Mouse (Mus musculus) limb, embryonic 14.5 days (tissue): Measurements from ENCODE around the gene Dusp1. TPM values are rescaled to one million over a fixed set of nuclear protein-coding genes. Genes with fewer than 3 reads are reported as not detected.

Source experiments
- ATAC-seq: fragments of 200-750 bp; cut with Nextera tagmentation; 2 replicates; pipeline ENCODE4 v1.8.0; 2017; ENCODE audit warnings: low read depth, moderate number of reproducible peaks, moderate TSS enrichment; ENCODE audit not compliant: low FRiP score
- DNase-seq: peaks from one replicate; pipeline ENCODE4 v3.0.0-alpha.2; 2015; ENCODE audit warnings: low spot score
- H3K27ac ChIP-seq: fragments of 300-500 bp; sonication (generic); replicated peaks from 2 replicates; pipeline ENCODE4 v1.5.1; 2014; ENCODE audit warnings: low read depth, mild to moderate bottlenecking, low read length, moderate library complexity, mixed read lengths
- H3K27me3 ChIP-seq: fragments of 300-500 bp; sonication (generic); 2 replicates; pipeline ENCODE4 v1.6.1; 2014; ENCODE audit warnings: low read length, mixed read lengths; ENCODE audit not compliant: control insufficient read depth, insufficient read depth
- H3K36me3 ChIP-seq: fragments of 300-500 bp; sonication (generic); 2 replicates; pipeline ENCODE4 v1.6.1; 2014; ENCODE audit warnings: mild to moderate bottlenecking, low read length, moderate library complexity, mixed read lengths; ENCODE audit not compliant: control insufficient read depth, insufficient read depth
- H3K4me1 ChIP-seq: fragments of 300-500 bp; sonication (generic); 2 replicates; pipeline ENCODE4 v1.6.1; 2014; ENCODE audit warnings: antibody characterized with exemption, low read length, mixed read lengths; ENCODE audit not compliant: control insufficient read depth, insufficient read depth
- H3K4me2 ChIP-seq: fragments of 300-500 bp; sonication (generic); replicated peaks from 2 replicates; pipeline ENCODE4 v1.6.1; 2014; ENCODE audit warnings: low read depth, mild to moderate bottlenecking, low read length, moderate library complexity; ENCODE audit not compliant: severe bottlenecking
- H3K4me3 ChIP-seq: fragments of 300-500 bp; sonication (generic); replicated peaks from 2 replicates; pipeline ENCODE4 v1.5.1; 2014; ENCODE audit warnings: low read length
- H3K9ac ChIP-seq: fragments of 300-500 bp; sonication (generic); 2 replicates; pipeline ENCODE4 v1.6.1; 2014; ENCODE audit warnings: mild to moderate bottlenecking, low read depth, low read length, moderate library complexity; ENCODE audit not compliant: severe bottlenecking
- H3K9me3 ChIP-seq: fragments of 300-500 bp; sonication (generic); 2 replicates; pipeline ENCODE4 v1.6.1; 2016; ENCODE audit warnings: low read length; ENCODE audit not compliant: control insufficient read depth
- POLR2A ChIP-seq: fragments of 200-500 bp; IDR thresholded peaks from 2 replicates; pipeline ENCODE4 v1.8.0; 2012; ENCODE audit warnings: inconsistent platforms, mild to moderate bottlenecking, moderate library complexity, borderline replicate concordance; ENCODE audit not compliant: insufficient read depth, insufficient read length; ENCODE audit errors: extremely low read depth
- WGBS: fragments of 180-500 bp; shearing (Covaris S2); extraction: QIAGEN DNeasy Blood & Tissue Kit; methylation state at CpG from one replicate; pipeline ENCODE4 v1.1.7; 2014; 5-methylcytosine and 5-hydroxymethylcytosine counted together
- polyA plus RNA-seq, 2 experiments: library from polyadenylated mRNA; depleted of rRNA in 1 of 2; stranded (reverse) in 1 of 2; unstranded in 1 of 2; fragments of >200 nt; fragmentation: Nextera tagmentation in 1 of 2; extraction: Ambion mirVana in 1 of 2; gene quantifications; 2 replicates each; pipeline versions ENCODE4 v1.2.1 to v1.2.3; 2012 to 2014

The Dusp1 gene
- polyA plus RNA-seq, 2 experiments: 27.7 to 29.6 TPM

DNA sequence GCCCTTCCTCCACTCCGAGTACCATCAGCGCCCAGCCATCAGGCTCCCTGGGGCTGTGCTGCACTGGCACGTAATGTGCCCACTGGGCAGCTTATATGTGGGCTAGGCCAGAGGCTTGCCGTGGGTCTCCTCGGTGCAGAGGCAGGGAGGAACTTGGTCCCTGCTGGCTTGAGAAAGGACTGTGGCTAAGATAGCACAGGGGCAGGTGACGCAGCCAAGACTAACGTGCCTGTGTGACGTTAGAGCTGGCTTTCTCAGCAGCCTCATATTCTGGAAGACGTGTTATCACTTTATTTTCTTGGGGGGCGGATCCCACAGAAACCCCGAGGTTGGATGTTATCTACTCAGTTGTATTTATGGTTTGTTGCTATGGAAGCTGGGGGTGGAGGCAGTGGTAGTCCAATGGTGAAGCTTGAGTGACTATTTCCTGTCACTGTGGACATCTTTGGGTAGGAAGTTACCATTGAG lies 8.8 kb upstream of the Dusp1 start:
- no peak for ATAC-seq
- 89% methylated on average over 11 of the region's 11 CpGs for WGBS

DNA sequence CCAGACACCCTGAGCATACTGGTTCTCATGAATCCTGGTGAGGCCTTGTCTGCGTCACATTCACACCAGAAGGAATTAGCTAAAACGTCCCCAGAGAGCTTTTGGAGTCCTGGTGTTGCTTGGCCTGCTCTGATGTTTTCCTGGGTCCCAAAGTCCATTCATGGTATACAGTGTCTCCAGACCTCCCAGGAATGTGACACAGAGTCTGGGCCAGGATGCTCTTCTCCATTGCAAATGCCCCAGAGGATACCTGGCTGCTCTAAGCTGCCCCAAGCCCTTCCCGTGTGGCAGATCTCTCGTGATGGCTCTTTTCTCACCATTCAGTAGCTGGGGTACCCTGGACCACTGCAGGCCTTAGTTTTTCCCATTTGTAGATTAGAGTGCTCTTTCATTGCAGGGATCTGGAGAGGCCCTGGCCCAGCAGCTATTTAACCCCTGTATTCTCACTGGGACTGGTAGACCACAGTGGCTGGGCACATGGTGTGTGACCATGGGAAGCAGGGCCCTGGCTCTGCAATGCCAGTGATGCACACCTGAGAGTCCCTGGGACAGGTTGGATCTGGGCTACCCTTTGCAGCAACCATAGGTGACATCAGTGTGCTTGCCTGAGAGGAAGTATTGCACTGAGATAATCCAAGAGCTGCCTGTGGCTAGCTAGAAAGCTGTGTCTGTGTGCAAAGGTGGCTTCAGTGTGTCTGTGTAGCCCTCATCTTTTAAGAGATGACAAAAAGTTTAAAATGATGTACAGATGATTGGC lies 7.8 kb upstream of the Dusp1 start:
- DNase-seq (no peak), ATAC-seq (no peak)
- 0 out of 2 replicates have a peak, but pooled peaks cover 4% of the 10 kb centered on the region for H3K9me3 ChIP-seq
- 0 out of 2 replicates have a peak, but pooled peaks cover 2% of the 10 kb centered on the region for H3K4me1 ChIP-seq
- no peak overlapping the region for H3K4me3 ChIP-seq
- WGBS: 85% methylated on average over 4 of the region's 4 CpGs
- peaks cover 57% of the 10 kb centered on the region for H3K36me3 ChIP-seq
- H3K9ac ChIP-seq: no peak overlapping the region
- no peaks in the 10 kb centered on the region for H3K27me3 ChIP-seq
- no peak overlapping the region for H3K27ac ChIP-seq
- H3K4me2 ChIP-seq: no peak overlapping the region
- no peak for TF ChIP-seq POLR2A

More for the DNA sequence above, 8.8 kb upstream of the Dusp1 start:
- Histone ChIP-seq H3K27me3 (no peaks in the 10 kb centered on the region), H3K36me3 (peaks cover 57% of the 10 kb centered on the region), H3K9ac (no peak overlapping the region), H3K4me2 (no peak overlapping the region), H3K9me3 (0 out of 2 replicates have a peak, but pooled peaks cover 4% of the 10 kb centered on the region), H3K4me1 (0 out of 2 replicates have a peak, but pooled peaks cover 3% of the 10 kb centered on the region), H3K27ac (no peak overlapping the region), H3K4me3 (no peak overlapping the region)
- DNase-seq: no peak
- TF ChIP-seq POLR2A: no peak

DNA sequence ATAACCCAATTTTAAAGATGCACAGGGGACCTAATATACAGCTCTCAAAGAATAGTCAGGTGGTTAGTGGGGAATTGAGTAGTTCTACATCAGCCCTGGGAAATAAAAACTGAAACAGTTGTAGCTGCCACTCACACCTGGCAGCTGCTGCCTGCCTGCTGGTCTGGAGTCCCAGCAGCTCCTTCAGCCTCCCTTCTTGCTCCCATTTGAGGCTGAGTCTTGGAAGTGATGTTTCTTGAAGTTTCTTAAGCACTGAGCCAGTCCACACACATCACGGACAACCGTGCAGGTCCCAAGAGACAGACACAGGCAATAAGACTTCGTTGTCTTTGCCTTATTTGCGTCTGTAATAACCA lies 5.9 kb upstream of the Dusp1 start:
- Histone ChIP-seq H3K4me2 (no peak overlapping the region), H3K36me3 (peaks cover 69% of the 10 kb centered on the region), H3K4me3 (no peak overlapping the region), H3K27me3 (no peaks in the 10 kb centered on the region), H3K9ac (no peak overlapping the region), H3K4me1 (peaks cover 2% of the 10 kb centered on the region; the same call in 1 of the 2 replicates), H3K27ac (no peak overlapping the region), H3K9me3 (0 out of 2 replicates have a peak, but pooled peaks cover 4% of the 10 kb centered on the region)
- 95% methylated on average over 4 of the region's 4 CpGs for WGBS
- DNase-seq (no peak), ATAC-seq (no peak)
- TF ChIP-seq POLR2A: no peak

DNA sequence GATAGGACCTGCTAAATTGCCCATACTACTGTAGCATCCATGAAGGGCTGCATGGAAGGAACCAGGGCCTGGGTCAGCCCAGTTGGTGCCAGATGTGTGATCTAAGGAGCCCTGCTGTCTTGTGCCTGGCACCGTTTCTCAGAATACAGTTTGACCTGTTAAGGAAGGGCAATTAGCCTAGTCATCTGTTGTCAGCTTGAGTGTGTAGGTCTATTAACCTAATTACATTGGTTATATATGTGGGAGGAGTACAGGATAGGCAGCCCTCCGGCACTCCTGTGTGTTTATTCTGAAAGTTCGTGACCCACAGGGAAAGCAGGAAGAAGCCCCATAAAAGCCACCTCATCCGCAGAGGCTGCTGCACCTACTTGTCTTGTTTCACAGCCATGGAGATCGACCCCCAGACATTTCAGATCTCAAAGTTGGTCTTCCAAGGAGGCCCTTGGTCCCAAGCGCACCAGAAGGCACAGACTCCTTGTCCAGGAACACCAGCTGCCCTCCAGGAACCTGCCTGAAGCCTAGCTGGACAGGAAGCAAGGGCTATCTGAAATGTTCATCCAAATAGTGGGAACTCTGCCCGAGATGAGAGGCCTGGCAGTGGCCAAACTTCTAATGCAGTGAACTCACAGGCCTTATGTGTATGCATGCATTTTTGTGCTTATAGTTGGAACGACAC lies 5.4 kb upstream of the Dusp1 start:
- no peak for ATAC-seq
- Histone ChIP-seq H3K9me3 (0 out of 2 replicates have a peak, but pooled peaks cover 4% of the 10 kb centered on the region), H3K27me3 (no peaks in the 10 kb centered on the region), H3K4me2 (no peak overlapping the region), H3K9ac (no peak overlapping the region), H3K36me3 (peaks cover 69% of the 10 kb centered on the region), H3K4me3 (no peak overlapping the region), H3K27ac (no peak overlapping the region), H3K4me1 (peaks cover 7% of the 10 kb centered on the region)
- TF ChIP-seq POLR2A: no peak
- 43% methylated on average over 8 of the region's 8 CpGs for WGBS
- no peak for DNase-seq

DNA sequence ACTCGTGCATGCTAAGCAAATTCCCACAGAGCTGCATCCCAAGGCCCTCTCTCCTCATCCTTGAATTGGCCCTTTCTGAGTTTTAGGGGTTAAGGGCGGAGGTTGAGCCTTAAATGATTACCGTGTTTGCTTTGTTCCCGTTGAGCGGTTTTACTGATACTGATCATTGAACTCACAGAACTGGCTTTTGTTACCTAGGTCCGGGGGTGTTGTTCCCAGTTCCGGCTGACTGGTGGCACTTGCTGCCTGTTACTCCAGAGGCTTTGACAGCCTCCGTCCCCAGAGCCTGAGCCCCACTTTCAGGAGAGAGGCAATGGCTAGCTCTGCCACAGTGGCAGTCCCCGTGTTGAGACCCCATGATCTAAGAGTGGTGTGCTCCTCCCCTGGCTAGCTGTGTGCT lies 2.5 kb upstream of the Dusp1 start:
- Histone ChIP-seq H3K4me2 (no peak overlapping the region), H3K27ac (no peak overlapping the region), H3K4me1 (peaks cover 15% of the 10 kb centered on the region), H3K27me3 (no peaks in the 10 kb centered on the region), H3K9ac (no peak overlapping the region), H3K9me3 (0 out of 2 replicates have a peak, but pooled peaks cover 4% of the 10 kb centered on the region), H3K36me3 (peaks cover 53% of the 10 kb centered on the region), H3K4me3 (no peak overlapping the region)
- no peak for TF ChIP-seq POLR2A
- no peak for ATAC-seq
- 90% methylated on average over 9 of the region's 9 CpGs for WGBS
- DNase-seq: no peak
